Mouse (Mus musculus): Measurements from ENCODE around the gene Atg9a.

Gene Atg9a

DNA sequence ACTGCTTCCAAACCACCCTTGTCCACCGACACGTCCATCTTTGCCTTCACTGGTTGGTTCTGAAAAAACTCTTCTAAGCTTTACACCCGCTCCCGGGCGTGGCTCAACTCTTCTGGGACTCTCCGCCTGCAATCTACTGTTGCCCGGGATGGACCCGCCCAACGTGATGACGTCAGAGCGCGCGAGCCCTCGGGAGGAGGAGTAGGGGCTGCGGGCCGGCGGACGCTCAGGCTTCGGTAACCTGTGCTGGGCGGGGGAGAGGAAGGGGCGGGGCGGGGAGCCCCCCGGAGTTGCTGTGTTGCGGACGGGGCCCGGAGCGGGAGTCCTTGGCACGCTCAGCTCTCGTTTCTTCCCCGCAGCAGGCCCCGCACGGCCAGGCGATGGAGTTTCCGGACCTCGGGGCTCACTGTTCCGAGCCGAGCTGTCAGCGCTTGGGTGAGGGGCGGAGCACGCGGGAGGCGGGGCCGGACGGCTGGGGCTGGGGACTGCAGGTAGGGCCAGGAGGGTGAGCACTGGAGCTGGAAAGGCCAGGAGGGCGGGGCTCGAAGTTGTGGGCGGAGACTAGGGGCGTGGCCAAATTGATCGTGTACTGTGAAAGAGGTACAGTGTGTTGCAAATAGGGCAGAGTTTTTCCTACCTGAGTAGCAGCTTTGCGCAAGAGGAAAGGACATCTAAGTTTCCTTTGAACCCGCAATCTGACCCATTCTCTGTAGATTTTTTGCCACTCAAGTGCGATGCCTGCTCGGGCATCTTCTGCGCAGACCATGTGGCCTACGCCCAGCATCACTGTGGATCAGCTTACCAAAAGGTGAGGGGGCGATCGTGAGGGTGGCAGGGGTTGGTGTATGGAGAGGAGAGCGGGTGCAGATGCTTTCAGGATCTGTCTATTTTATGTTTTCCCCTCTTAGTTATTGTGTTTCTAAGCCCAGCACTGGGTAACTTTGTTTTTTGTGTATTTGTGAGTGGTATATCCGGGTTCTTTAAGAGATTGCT lies 23.2 kb downstream of the Atg9a start, which contains the start of gene Zfand2b:
TSS of gene Zfand2b (plus strand) at position 175 of the 993 bp plus-strand sequence.
- DNase-seq (ENCODE audit: low spot score in 2 of 2) = peak; percentile 98 to 99

GRCm38 (mm10) chr1:75168093-75168471 lies 23.9 kb downstream of the Atg9a start:
- no peak for DNase-seq (ENCODE audit: low spot score in 2 of 2)

GRCm38 (mm10) chr1:75160256-75160617 lies 31.8 kb downstream of the Atg9a start:
- DNase-seq (ENCODE audit: low spot score in 2 of 2) = no peak

- no peak for DNase-seq (ENCODE audit: low spot score in 2 of 2)
These were observed 32.3 kb downstream of the Atg9a start for GRCm38 (mm10) chr1:75159540-75160255.

GRCm38 (mm10) chr1:75158990-75159389 lies 33.0 kb downstream of the Atg9a start:
- no peak for DNase-seq (ENCODE audit: low spot score in 2 of 2)

GRCm38 (mm10) chr1:75155837-75156236 lies 36.2 kb downstream of the Atg9a start:
- DNase-seq (ENCODE audit: low spot score in 2 of 2) = no peak

- DNase-seq (ENCODE audit: low spot score in 2 of 2) = no peak
These were observed 43.3 kb downstream of the Atg9a start for GRCm38 (mm10) chr1:75148727-75149126.

- DNase-seq (ENCODE audit: low spot score in 2 of 2) = peak in 1 of 2 experiments; percentile 58
These were observed 44.4 kb downstream of the Atg9a start for GRCm38 (mm10) chr1:75147411-75148135.

GRCm38 (mm10) chr1:75145589-75145988 lies 46.4 kb downstream of the Atg9a start:
- peak in 1 of 2 experiments; percentile 61 for DNase-seq (ENCODE audit: low spot score in 2 of 2)

DNA sequence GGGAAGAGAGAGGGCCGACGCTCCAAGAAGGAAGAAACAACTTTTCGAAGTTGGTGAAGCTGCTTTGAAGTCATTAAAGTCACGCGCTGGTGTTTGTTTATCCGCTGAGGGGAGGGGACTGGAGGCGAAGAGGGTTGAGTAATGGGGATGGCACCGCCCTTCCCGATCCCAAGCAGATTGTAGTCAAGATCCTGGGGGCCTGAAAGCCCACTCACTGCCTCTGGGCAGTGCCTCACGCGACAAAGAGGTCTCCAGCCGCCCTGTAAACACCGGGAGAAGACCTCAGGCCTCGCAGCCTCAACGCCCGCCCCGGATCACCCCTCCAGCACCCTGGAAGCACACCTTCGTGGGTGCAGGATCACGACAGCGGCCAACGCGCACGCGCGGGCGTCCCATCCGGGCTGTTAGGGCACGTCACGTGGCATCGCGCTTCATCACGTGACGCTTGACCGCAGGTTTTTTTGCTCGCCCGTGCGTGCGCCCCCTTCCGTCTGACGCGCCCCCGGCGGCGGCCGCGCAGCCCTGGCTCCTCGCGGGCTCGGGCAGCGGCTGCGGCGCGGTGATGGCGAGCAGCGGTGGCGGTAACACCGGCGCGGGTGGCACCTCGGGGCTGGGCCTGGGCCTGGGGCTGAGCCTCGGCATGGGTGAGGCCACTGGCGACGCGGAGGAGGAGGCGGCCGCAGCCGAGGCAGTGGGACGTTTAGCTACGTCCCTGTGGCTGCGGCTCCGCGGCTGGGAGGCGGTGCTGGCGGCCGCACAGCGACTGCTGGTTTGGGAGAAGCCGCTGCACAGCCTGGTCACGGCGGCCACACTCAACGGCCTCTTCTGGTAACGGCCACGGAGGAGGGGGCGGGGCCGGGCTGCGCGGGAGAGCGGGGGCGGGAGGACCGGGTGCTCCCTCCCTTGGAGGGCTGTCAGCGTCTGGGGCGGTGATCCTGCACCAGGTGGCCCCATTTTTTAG lies 49.4 kb downstream of the Atg9a start, which contains the start of the genes Cnppd1 and Retreg2:
TSS of gene Cnppd1 (minus strand) at position 411 of the 961 bp plus-strand sequence.
TSS of gene Retreg2 (plus strand) at position 478 of the 961 bp plus-strand sequence.
- peak; percentile 97 to 99 for DNase-seq (ENCODE audit: low spot score in 2 of 2)

GRCm38 (mm10) chr1:75141486-75142190 lies 50.4 kb downstream of the Atg9a start:
- peak; percentile 81 to 90 for DNase-seq (ENCODE audit: low spot score in 2 of 2)

- DNase-seq (ENCODE audit: low spot score in 2 of 2) = peak in 1 of 2 experiments; percentile 67
These were observed 51.3 kb downstream of the Atg9a start for GRCm38 (mm10) chr1:75140601-75141190.

GRCm38 (mm10) chr1:75138448-75138847 lies 53.5 kb downstream of the Atg9a start:
- DNase-seq (ENCODE audit: low spot score in 2 of 2) = no peak

- peak; percentile 44 to 72 for DNase-seq (ENCODE audit: low spot score in 2 of 2)
These were observed 55.3 kb downstream of the Atg9a start for GRCm38 (mm10) chr1:75136730-75137129.

DNA sequence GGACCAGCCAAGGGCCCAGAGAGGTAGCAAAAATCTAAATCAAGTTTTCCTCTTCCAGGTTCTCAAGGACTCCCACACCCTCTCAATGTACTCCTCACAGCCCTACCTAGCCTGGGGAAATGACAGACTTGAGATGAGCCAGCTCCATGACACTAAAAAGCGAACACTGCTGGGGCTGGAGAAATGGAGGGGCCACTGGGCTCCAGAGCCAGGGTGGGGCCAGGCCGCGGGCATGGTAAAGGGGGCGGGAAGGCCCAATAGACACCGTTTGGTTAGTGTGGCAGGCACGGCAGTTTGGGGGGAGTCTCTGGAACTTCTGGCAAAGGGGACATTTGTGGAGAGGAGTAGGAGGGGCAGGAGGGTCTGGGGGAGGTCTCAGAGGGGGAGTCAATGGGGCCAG lies 55.7 kb downstream of the Atg9a start:
- peak in 1 of 2 experiments; percentile 68 for DNase-seq (ENCODE audit: low spot score in 2 of 2)

GRCm38 (mm10) chr1:75133421-75134207 lies 58.4 kb downstream of the Atg9a start, which contains the start of gene Slc23a3:
TSS of gene Slc23a3 (minus strand) at chr1:75133890.
- DNase-seq (ENCODE audit: low spot score in 2 of 2) = no peak
